ENCODE assay signal across 8 mouse cellular contexts in genomic region chr11:69947337-69948065, GRCm38 (mm10). TPM values are rescaled to one million over a fixed set of nuclear protein-coding genes. Genes with fewer than 3 reads are reported as not detected.
DNase-seq lines count a peak whose midpoint lies in the region; ATAC-seq and TF ChIP-seq lines count a peak whose summit lies in the region.

No protein-coding gene starts in this region.

- no peaks in the 10 kb centered on the region; the same call in 1 of the 2 replicates for H3K36me3 ChIP-seq in ES-E14 (ENCODE audit: control insufficient read depth, insufficient read depth, low read length, poor library complexity, severe bottlenecking)
- H3K36me3 ChIP-seq in hindbrain, embryonic 13.5 days, result no peaks in the 10 kb centered on the region

- H3K27ac ChIP-seq in ES-E14 (ENCODE audit: insufficient read depth, low read depth, low read length, poor library complexity, severe bottlenecking), result no peak overlapping the region
- no peak overlapping the region for H3K27ac ChIP-seq in hindbrain, embryonic 13.5 days
- no peak overlapping the region for H3K27ac ChIP-seq in olfactory bulb, adult 2 months (ENCODE audit: insufficient read depth, low read depth, low read length)

- 2% methylated on average over 29 of the region's 29 CpGs for WGBS in hindbrain, embryonic 13.5 days
- 9% methylated on average over 29 of the region's 29 CpGs for WGBS in olfactory bulb, adult 2 months

- no peak for DNase-seq in ES-E14 (ENCODE audit: low read depth, low spot score)
- peak; percentile 57 for DNase-seq in adrenal gland, postnatal 25 days
- peak; percentile 65 for DNase-seq in forelimb bud, embryonic 11.5 days (ENCODE audit: low read depth, low spot score)
- peak; percentile 70 for DNase-seq in liver
- no peak for DNase-seq in layer of hippocampus, postnatal 36 days

- H3K4me1 ChIP-seq in ES-E14 (ENCODE audit: control insufficient read depth in 2 of 2, insufficient read depth in 2 of 2, low read length in 2 of 2, poor library complexity in 1 of 2), result peaks cover 0 to 12% of the 10 kb centered on the region in 2 experiments; a peak in 1 of 4 replicates
- H3K4me1 ChIP-seq in hindbrain, embryonic 13.5 days (replicated peaks), result peaks cover 19% of the 10 kb centered on the region
- H3K4me1 ChIP-seq in olfactory bulb, adult 2 months (ENCODE audit: control insufficient read depth, insufficient read depth, low read length), result peaks cover 11% of the 10 kb centered on the region

- H3K9me3 ChIP-seq in ES-E14 (ENCODE audit: control insufficient read depth, insufficient read depth, low read depth, low read length), result no peaks in the 10 kb centered on the region
- H3K9me3 ChIP-seq in hindbrain, embryonic 13.5 days, result no peaks in the 10 kb centered on the region

- peak; percentile 46 for ATAC-seq in hindbrain, embryonic 13.5 days (ENCODE audit: low FRiP score)
- no peak for ATAC-seq in monocyte, adult 5-6 weeks (replicated peaks; ENCODE audit: insufficient number of reproducible peaks, low FRiP score, low TSS enrichment, poor library complexity, severe bottlenecking)

- H3K9ac ChIP-seq in ES-E14 (ENCODE audit: insufficient read depth, low read depth, low read length, poor library complexity, severe bottlenecking), result peak overlapping the region; percentile 35; the same call in 1 of the 2 replicates
- peak overlapping the region; percentile 63 for H3K9ac ChIP-seq in hindbrain, embryonic 13.5 days

- in situ Hi-C loops in ES-E14 (cut with MboI; ENCODE audit: low sequenced_read_pairs in 2 of 2, unreplicated experiment in 2 of 2), result no loop called here

- no peak for TF ChIP-seq CTCF in olfactory bulb, adult 2 months (IDR thresholded peaks at IDR 0.05; ENCODE audit: insufficient read depth, low read depth, low read length)

- H3K4me3 ChIP-seq in ES-E14 (ENCODE audit: insufficient read depth in 1 of 2, low read depth in 1 of 2, low read length in 2 of 2, poor library complexity in 1 of 2, severe bottlenecking in 1 of 2), result peak overlapping the region; percentile 58 to 89
- H3K4me3 ChIP-seq in hindbrain, embryonic 13.5 days, result peak overlapping the region; percentile 44
- peak overlapping the region; percentile 20; the same call in 1 of the 2 replicates for H3K4me3 ChIP-seq in olfactory bulb, adult 2 months (ENCODE audit: insufficient read depth, low read depth, low read length)

- H3K27me3 ChIP-seq in hindbrain, embryonic 13.5 days, result peaks cover 40% of the 10 kb centered on the region

- H3K4me2 ChIP-seq in hindbrain, embryonic 13.5 days, result peak overlapping the region; percentile 62

- TF ChIP-seq POLR2A in olfactory bulb, adult 2 months (IDR thresholded peaks at IDR 0.05; ENCODE audit: insufficient read depth, low read depth, low read length), result no peak

TF ChIP-seq in ES-E14, 5 proteins besides CTCF, POLR2A, EP300 and RAD21:
- TF ChIP-seq CHD2 (IDR thresholded peaks at IDR 0.05; ENCODE audit: low read depth, low read length) (no peak), HCFC1 (IDR thresholded peaks at IDR 0.05; ENCODE audit: borderline replicate concordance, insufficient read depth, low read length) (no peak), MAFK (IDR thresholded peaks at IDR 0.05; ENCODE audit: insufficient read depth, low read depth, low read length) (no peak), ZC3H11A (IDR thresholded peaks at IDR 0.05; ENCODE audit: borderline replicate concordance, low read depth, low read length) (no peak), ZNF384 (IDR thresholded peaks at IDR 0.05; ENCODE audit: low read depth, low read length) (no peak)

RNA-seq across cellular contexts. Expression of gene Slc2a4, which starts 0.5 kb away (rescaled TPM):
- 2.6 and 4.2 TPM in 2 replicates for total RNA-seq in ES-E14 (2012; rRNA removed)
- total RNA-seq in adrenal gland, postnatal 25 days (2021), result 42.6 and 48.6 TPM in 2 replicates
- polyA plus RNA-seq in hindbrain, embryonic 13.5 days (2015; fragmentation: Nextera tagmentation; extraction: Ambion mirVana), result 3.9 and 4.0 TPM in 2 replicates
- polyA plus RNA-seq in olfactory bulb, adult 2 months (2012; ENCODE audit: insufficient read depth, insufficient read length, low replicate concordance, missing spikeins), result not detected in 2 replicates
- 1 to 10 TPM; 1.8 TPM for total RNA-seq in layer of hippocampus, postnatal 36 days (2021)
- not detected in 3 replicates for total RNA-seq in monocyte, adult 5-6 weeks (2017)

RNA-seq across cellular contexts. Expression of gene Ybx2, which starts 11.9 kb away (rescaled TPM):
- 3.9 and 6.1 TPM in 2 replicates for total RNA-seq in ES-E14 (2012; rRNA removed)
- 14.1 and 14.8 TPM in 2 replicates for total RNA-seq in adrenal gland, postnatal 25 days (2021)
- 4.0 and 7.1 TPM in 2 replicates for polyA plus RNA-seq in hindbrain, embryonic 13.5 days (2015; fragmentation: Nextera tagmentation; extraction: Ambion mirVana)
- not detected in 2 replicates for polyA plus RNA-seq in olfactory bulb, adult 2 months (2012; ENCODE audit: insufficient read depth, insufficient read length, low replicate concordance, missing spikeins)
- total RNA-seq in layer of hippocampus, postnatal 36 days (2021), result 10 to 100 TPM; 10.9 to 11.1 TPM
- not detected in 3 replicates for total RNA-seq in monocyte, adult 5-6 weeks (2017)

RNA-seq across cellular contexts. Expression of gene Cldn7, which starts 17.1 kb away (rescaled TPM):
- total RNA-seq in ES-E14 (2012; rRNA removed), result 24.9 and 38.7 TPM in 2 replicates
- 0.52 TPM in 1 of 2 replicates, not detected in the other for total RNA-seq in adrenal gland, postnatal 25 days (2021)
- 0.38 and 0.87 TPM in 2 replicates for polyA plus RNA-seq in hindbrain, embryonic 13.5 days (2015; fragmentation: Nextera tagmentation; extraction: Ambion mirVana)
- not detected in 2 replicates for polyA plus RNA-seq in olfactory bulb, adult 2 months (2012; ENCODE audit: insufficient read depth, insufficient read length, low replicate concordance, missing spikeins)
- not detected for total RNA-seq in layer of hippocampus, postnatal 36 days (2021)
- total RNA-seq in monocyte, adult 5-6 weeks (2017), result not detected in 3 replicates

RNA-seq across cellular contexts. Expression of gene Eif5a, which starts 25.7 kb away (rescaled TPM):
- total RNA-seq in ES-E14 (2012; rRNA removed), result 754 and 926 TPM in 2 replicates
- total RNA-seq in adrenal gland, postnatal 25 days (2021), result 542 and 558 TPM in 2 replicates
- 1,129 and 1,134 TPM in 2 replicates for polyA plus RNA-seq in hindbrain, embryonic 13.5 days (2015; fragmentation: Nextera tagmentation; extraction: Ambion mirVana)
- 516 and 653 TPM in 2 replicates for polyA plus RNA-seq in olfactory bulb, adult 2 months (2012; ENCODE audit: insufficient read depth, insufficient read length, low replicate concordance, missing spikeins)
- total RNA-seq in layer of hippocampus, postnatal 36 days (2021), result 100 to 1,000 TPM; 416 to 445 TPM
- 255 to 299 TPM (median 276 TPM) in 3 replicates for total RNA-seq in monocyte, adult 5-6 weeks (2017)

RNA-seq across cellular contexts. Expression of gene Ctdnep1, which starts 33.5 kb away (rescaled TPM):
- total RNA-seq in ES-E14 (2012; rRNA removed), result 33.3 and 41.2 TPM in 2 replicates
- total RNA-seq in adrenal gland, postnatal 25 days (2021), result 123 and 141 TPM in 2 replicates
- polyA plus RNA-seq in hindbrain, embryonic 13.5 days (2015; fragmentation: Nextera tagmentation; extraction: Ambion mirVana), result 22.4 and 22.7 TPM in 2 replicates
- not detected in 2 replicates for polyA plus RNA-seq in olfactory bulb, adult 2 months (2012; ENCODE audit: insufficient read depth, insufficient read length, low replicate concordance, missing spikeins)
- 100 to 1,000 TPM; 113 to 116 TPM for total RNA-seq in layer of hippocampus, postnatal 36 days (2021)
- total RNA-seq in monocyte, adult 5-6 weeks (2017), result 19.4 to 30.8 TPM (median 23.6 TPM) in 3 replicates

Comparison
In these comparisons a context has a peak if more than half of its experiments do, and no peak if none do; other contexts are left out.
1. DNase-seq: peak in adrenal gland, postnatal 25 days (single experiment), forelimb bud, embryonic 11.5 days (single experiment) and liver (single experiment); none in ES-E14 (single experiment) and layer of hippocampus, postnatal 36 days (0 of 2).
2. H3K4me3 ChIP-seq: peak in every context shown above with its lines; median percentile 74 in ES-E14; 44 in hindbrain, embryonic 13.5 days; 20 in olfactory bulb, adult 2 months.
3. RNA of gene Cldn7, which starts 17.1 kb away (total RNA-seq): 24.9 to 38.7 TPM in ES-E14; 0.52 TPM in adrenal gland, postnatal 25 days, not detected in layer of hippocampus, postnatal 36 days and not detected in monocyte, adult 5-6 weeks; every median in the first group is over 10 times any median in the second.